Mouse (Mus musculus) testis, adult 2 months (tissue): ENCODE results near the gene Svs5.

ENCODE experiments used
- CTCF ChIP-seq: fragments of 200-500 bp; IDR thresholded peaks from 2 replicates; pipeline ENCODE4 v1.5.1; 2012; ENCODE audit warnings: low read depth, mild to moderate bottlenecking, inconsistent platforms, low read length, moderate library complexity; ENCODE audit not compliant: control insufficient read depth, insufficient read depth, insufficient replicate concordance
- POLR2A ChIP-seq: fragments of 200-500 bp; IDR thresholded peaks from 2 replicates; pipeline ENCODE4 v1.6.1; 2012; ENCODE audit warnings: low read depth, mild to moderate bottlenecking, inconsistent platforms, low read length, moderate library complexity; ENCODE audit not compliant: control insufficient read depth

- TF ChIP-seq CTCF (no peak), POLR2A (no peak)
Observed at GRCm38 (mm10) chr2:164358373-164358772, 25.8 kb downstream of the Svs5 start.
